Mouse (Mus musculus): Measurements from ENCODE around the gene Hist1h2bf. TPM values are rescaled to one million over a fixed set of nuclear protein-coding genes. Genes with fewer than 3 reads are reported as not detected.

Hist1h2bf gene
- polyA plus RNA-seq, 1 experiment from 2014 or later: 1.1 TPM

Small RNA genes within 50 kb of the gene (microRNA-seq; reads per million reads assigned to microRNA genes)
- gene Gm44297: not detected
- not detected for gene Gm44359
- not detected for gene Gm44394

Other genes starting within 250 kb of the Hist1h2bf start
- 11.8 and 14.7 TPM in 2 replicates for gene Zfp322a, start 205.0 kb downstream of the Hist1h2bf start, polyA plus RNA-seq (2021; fragmentation: Nextera tagmentation)
- 7.2 and 7.9 TPM in 2 replicates for gene Abt1, start 150.3 kb downstream of the Hist1h2bf start, polyA plus RNA-seq (2021; fragmentation: Nextera tagmentation)
- gene Btn1a1, start 108.3 kb downstream of the Hist1h2bf start, polyA plus RNA-seq (2021; fragmentation: Nextera tagmentation): not detected in 2 replicates
- 0.26 and 0.46 TPM in 2 replicates for gene Btn2a2, start 85.3 kb downstream of the Hist1h2bf start, polyA plus RNA-seq (2021; fragmentation: Nextera tagmentation)
- 62.0 and 135 TPM in 2 replicates for gene Hist1h4h, start 43.1 kb downstream of the Hist1h2bf start, polyA plus RNA-seq (2021; fragmentation: Nextera tagmentation)
- gene Hist1h2af, start 40.3 kb downstream of the Hist1h2bf start, polyA plus RNA-seq (2021; fragmentation: Nextera tagmentation): not detected in 2 replicates
- gene Hist1h3g, start 38.8 kb downstream of the Hist1h2bf start, polyA plus RNA-seq (2021; fragmentation: Nextera tagmentation): 1.3 TPM in 1 of 2 replicates, not detected in the other
- gene Hist1h2bh, start 30.8 kb downstream of the Hist1h2bf start, polyA plus RNA-seq (2021; fragmentation: Nextera tagmentation): 0.20 and 0.25 TPM in 2 replicates
- gene Hist1h3f, start 30.1 kb downstream of the Hist1h2bf start, polyA plus RNA-seq (2021; fragmentation: Nextera tagmentation): 0.14 TPM in 1 of 2 replicates, not detected in the other
- gene Hist1h4f, start 22.5 kb downstream of the Hist1h2bf start, polyA plus RNA-seq (2021; fragmentation: Nextera tagmentation): not detected in 2 replicates
- gene Hist1h1d, start 20.9 kb downstream of the Hist1h2bf start, polyA plus RNA-seq (2021; fragmentation: Nextera tagmentation): 0.03 and 0.10 TPM in 2 replicates
- 1.1 and 1.8 TPM in 2 replicates for gene Hist1h3e, start 11.8 kb downstream of the Hist1h2bf start, polyA plus RNA-seq (2021; fragmentation: Nextera tagmentation)
- 8.0 and 8.1 TPM in 2 replicates for gene Hist1h2ae, start 3.0 kb downstream of the Hist1h2bf start, polyA plus RNA-seq (2021; fragmentation: Nextera tagmentation)
- gene Hist1h2bg, start 2.8 kb downstream of the Hist1h2bf start, polyA plus RNA-seq (2021; fragmentation: Nextera tagmentation): 3.4 and 4.7 TPM in 2 replicates
- not detected in 2 replicates for gene Hist1h2ad, start 185 bp upstream of the Hist1h2bf start, polyA plus RNA-seq (2021; fragmentation: Nextera tagmentation)
- gene Hist1h3d, start 1.6 kb upstream of the Hist1h2bf start, polyA plus RNA-seq (2021; fragmentation: Nextera tagmentation): 0.60 and 0.88 TPM in 2 replicates
- 7.7 and 14.9 TPM in 2 replicates for gene Hist1h4d, start 7.4 kb upstream of the Hist1h2bf start, polyA plus RNA-seq (2021; fragmentation: Nextera tagmentation)
- gene Hist1h2be, start 46.9 kb upstream of the Hist1h2bf start, polyA plus RNA-seq (2021; fragmentation: Nextera tagmentation): 4.3 and 6.3 TPM in 2 replicates
- gene Hist1h1e, start 48.4 kb upstream of the Hist1h2bf start, polyA plus RNA-seq (2021; fragmentation: Nextera tagmentation): 9.9 and 12.4 TPM in 2 replicates
- gene Hist1h2ac, start 109.8 kb upstream of the Hist1h2bf start, polyA plus RNA-seq (2021; fragmentation: Nextera tagmentation): 2.2 and 4.2 TPM in 2 replicates
- 125 and 195 TPM in 2 replicates for gene Hist1h2bc, start 110.0 kb upstream of the Hist1h2bf start, polyA plus RNA-seq (2021; fragmentation: Nextera tagmentation)
- gene Hist1h1t, start 121.6 kb upstream of the Hist1h2bf start, polyA plus RNA-seq (2021; fragmentation: Nextera tagmentation): not detected in 2 replicates
- gene Hist1h4c, start 124.3 kb upstream of the Hist1h2bf start, polyA plus RNA-seq (2021; fragmentation: Nextera tagmentation): 3.0 and 6.5 TPM in 2 replicates
- 6.8 and 7.3 TPM in 2 replicates for gene Hfe, start 136.7 kb upstream of the Hist1h2bf start, polyA plus RNA-seq (2021; fragmentation: Nextera tagmentation)
- 8.2 and 11.8 TPM in 2 replicates for gene Hist1h1c, start 164.6 kb upstream of the Hist1h2bf start, polyA plus RNA-seq (2021; fragmentation: Nextera tagmentation)
- gene Hist1h3c, start 171.4 kb upstream of the Hist1h2bf start, polyA plus RNA-seq (2021; fragmentation: Nextera tagmentation): 0.43 and 0.45 TPM in 2 replicates
- gene Hist1h2bb, start 172.5 kb upstream of the Hist1h2bf start, polyA plus RNA-seq (2021; fragmentation: Nextera tagmentation): 0.92 TPM in 1 of 2 replicates, not detected in the other
- 3.4 and 5.1 TPM in 2 replicates for gene Hist1h2ab, start 176.9 kb upstream of the Hist1h2bf start, polyA plus RNA-seq (2021; fragmentation: Nextera tagmentation)
- 0.31 TPM in 1 of 2 replicates, not detected in the other for gene Hist1h3b, start 178.1 kb upstream of the Hist1h2bf start, polyA plus RNA-seq (2021; fragmentation: Nextera tagmentation)
- not detected in 2 replicates for gene Hist1h4b, start 182.8 kb upstream of the Hist1h2bf start, polyA plus RNA-seq (2021; fragmentation: Nextera tagmentation)
- 0.34 TPM in 1 of 2 replicates, not detected in the other for gene Hist1h4a, start 187.0 kb upstream of the Hist1h2bf start, polyA plus RNA-seq (2021; fragmentation: Nextera tagmentation)
- gene Hist1h3a, start 188.2 kb upstream of the Hist1h2bf start, polyA plus RNA-seq (2021; fragmentation: Nextera tagmentation): not detected in 2 replicates
- gene Hist1h1a, start 189.5 kb upstream of the Hist1h2bf start, polyA plus RNA-seq (2021; fragmentation: Nextera tagmentation): 0.20 TPM in 1 of 2 replicates, not detected in the other
- gene Trim38, start 195.7 kb upstream of the Hist1h2bf start, polyA plus RNA-seq (2021; fragmentation: Nextera tagmentation): not detected in 2 replicates
- gene Slc17a2, start 232.8 kb upstream of the Hist1h2bf start, polyA plus RNA-seq (2021; fragmentation: Nextera tagmentation): not detected in 2 replicates